Mouse (Mus musculus) ovary, postnatal 14 days (tissue): ENCODE results near the gene Zdhhc21.

Experiments
- DNase-seq: peaks from one replicate; pipeline ENCODE4 v3.0.0; 2022; ENCODE audit warnings: low spot score

Zdhhc21 gene

GRCm38 (mm10) chr4:82762430-82763119 is 97.2 kb downstream of the Zdhhc21 start:
- DNase-seq = no peak

- no peak for DNase-seq
These were observed 103.5 kb downstream of the Zdhhc21 start for GRCm38 (mm10) chr4:82756295-82756626.

GRCm38 (mm10) chr4:82755616-82756294 is 104.0 kb downstream of the Zdhhc21 start:
- no peak for DNase-seq
